27 mouse cellular contexts compared by ENCODE assay signal in genomic region chr6:86697903-86698302, GRCm38 (mm10). TPM values are rescaled to one million over a fixed set of nuclear protein-coding genes. Genes with fewer than 3 reads are reported as not detected.
A peak's percentile ranks its signal among the peaks of the same experiment; 100 is the strongest.
DNase-seq lines count a peak whose midpoint lies in the region; ATAC-seq and TF ChIP-seq lines count a peak whose summit lies in the region.
"Had no signal": no experiment of that assay in that cellular context is flagged by ENCODE, and none has a peak within 500 bp of the region (broad histone marks: within the 10 kb centered on the region; RNA-seq: fewer than 3 reads in every experiment).

No protein-coding gene starts in this region.

- peak; percentile 35 for DNase-seq in forebrain, embryonic 11.5 days (ENCODE audit: low spot score)
- no peak for DNase-seq in liver
- peak; percentile 26 for DNase-seq in liver, postnatal 0 days
- DNase-seq in cerebellum, postnatal 4 days (ENCODE audit: low spot score in 2 of 2) = no peak
- no peak for DNase-seq in ovary, adult 18-20 months (ENCODE audit: low spot score)
- DNase-seq: adrenal gland, postnatal 36 days; cerebellum, adult 18-20 months; cerebellum, adult 9-10 months; cerebellum, postnatal 14 days; gastrocnemius, postnatal 10 days; gastrocnemius, postnatal 36 days; heart, adult 2 months; heart, postnatal 14 days; heart, postnatal 4 days had no signal

- no peaks in the 10 kb centered on the region for H3K27me3 ChIP-seq in forebrain, embryonic 11.5 days (ENCODE audit: control insufficient read depth, insufficient read depth, low read length)
- no peaks in the 10 kb centered on the region for H3K27me3 ChIP-seq in forebrain, embryonic 16.5 days (replicated peaks; ENCODE audit: control insufficient read depth, insufficient read depth, low read length)
- no peaks in the 10 kb centered on the region for H3K27me3 ChIP-seq in liver, embryonic 12.5 days (replicated peaks)
- no peaks in the 10 kb centered on the region for H3K27me3 ChIP-seq in C2C12 (ENCODE audit: control insufficient read depth, insufficient read depth, insufficient read length)
- H3K27me3 ChIP-seq in liver, postnatal 0 days (ENCODE audit: insufficient read depth, low read length) = no peaks in the 10 kb centered on the region
- H3K27me3 ChIP-seq: CH12.LX; embryonic facial prominence, embryonic 12.5 days; embryonic facial prominence, embryonic 15.5 days; forebrain, embryonic 12.5 days; forebrain, embryonic 15.5 days; heart, embryonic 13.5 days; Patski had no signal

- no peak for TF ChIP-seq EP300 in liver, postnatal 0 days (IDR thresholded peaks at IDR 0.05; ENCODE audit: low read depth)

- no peaks in the 10 kb centered on the region for H3K9me3 ChIP-seq in forebrain, embryonic 11.5 days (ENCODE audit: control insufficient read depth, low read length)
- H3K9me3 ChIP-seq in forebrain, embryonic 16.5 days (ENCODE audit: control insufficient read depth, low read length) = no peaks in the 10 kb centered on the region
- H3K9me3 ChIP-seq in liver, embryonic 12.5 days (replicated peaks) = no peaks in the 10 kb centered on the region
- no peaks in the 10 kb centered on the region for H3K9me3 ChIP-seq in liver, postnatal 0 days (ENCODE audit: low read length)
- H3K9me3 ChIP-seq: embryonic facial prominence, embryonic 12.5 days; embryonic facial prominence, embryonic 15.5 days; forebrain, embryonic 12.5 days; forebrain, embryonic 15.5 days; G1E; heart, embryonic 10.5 days; heart, embryonic 13.5 days had no signal

- ATAC-seq in forebrain, embryonic 11.5 days (replicated peaks; ENCODE audit: low FRiP score) = no peak
- no peak for ATAC-seq in forebrain, embryonic 16.5 days
- ATAC-seq in liver, embryonic 12.5 days = 0 out of 2 replicates have a peak, but pooled peaks have one; percentile 21
- peak; percentile 63 for ATAC-seq in liver, postnatal 0 days
- ATAC-seq: forebrain, embryonic 15.5 days; Patski had no signal

- WGBS in forebrain, embryonic 11.5 days = 89% methylated on average over 6 of the region's 6 CpGs
- WGBS in forebrain, embryonic 16.5 days = 83% methylated on average over 6 of the region's 6 CpGs
- WGBS in liver, embryonic 12.5 days (ENCODE audit: insufficient replicate concordance) = 61% methylated on average over 6 of the region's 6 CpGs
- 71% methylated on average over 6 of the region's 6 CpGs for WGBS in liver, postnatal 0 days (ENCODE audit: insufficient replicate concordance)

- peaks cover 4% of the 10 kb centered on the region; the same call in 1 of the 2 replicates for H3K36me3 ChIP-seq in forebrain, embryonic 11.5 days (ENCODE audit: control insufficient read depth, insufficient read depth, low read length)
- H3K36me3 ChIP-seq in forebrain, embryonic 16.5 days (ENCODE audit: control insufficient read depth, insufficient read depth) = peaks cover 43% of the 10 kb centered on the region
- peaks cover 52% of the 10 kb centered on the region for H3K36me3 ChIP-seq in liver, embryonic 12.5 days
- H3K36me3 ChIP-seq in C2C12 (ENCODE audit: control insufficient read depth, insufficient read depth) = peaks cover 46% of the 10 kb centered on the region
- H3K36me3 ChIP-seq in liver, postnatal 0 days (replicated peaks; ENCODE audit: insufficient read depth, low read length) = peaks cover 34% of the 10 kb centered on the region

- no peak overlapping the region for H3K4me3 ChIP-seq in forebrain, embryonic 11.5 days (ENCODE audit: low read depth, low read length)
- no peak overlapping the region for H3K4me3 ChIP-seq in forebrain, embryonic 16.5 days (replicated peaks; ENCODE audit: low read length)
- no peak overlapping the region for H3K4me3 ChIP-seq in liver, embryonic 12.5 days
- no peak overlapping the region for H3K4me3 ChIP-seq in C2C12 (ENCODE audit: insufficient read depth, poor library complexity, severe bottlenecking)
- no peak overlapping the region for H3K4me3 ChIP-seq in liver, postnatal 0 days (ENCODE audit: low read depth, low read length)
- H3K4me3 ChIP-seq: embryonic facial prominence, embryonic 12.5 days; embryonic facial prominence, embryonic 15.5 days; forebrain, embryonic 12.5 days; forebrain, embryonic 15.5 days; heart, adult 2 months; heart, embryonic 10.5 days; heart, embryonic 13.5 days had no signal

- no peak overlapping the region for H3K27ac ChIP-seq in forebrain, embryonic 11.5 days (ENCODE audit: low read depth, low read length)
- no peak overlapping the region for H3K27ac ChIP-seq in forebrain, embryonic 16.5 days (ENCODE audit: low read length)
- H3K27ac ChIP-seq in liver, embryonic 12.5 days = no peak overlapping the region
- H3K27ac ChIP-seq in liver, postnatal 0 days (ENCODE audit: low read depth) = 0 out of 2 replicates have a peak overlapping the region, but pooled peaks have one; percentile 22
- H3K27ac ChIP-seq: embryonic facial prominence, embryonic 12.5 days; embryonic facial prominence, embryonic 15.5 days; forebrain, embryonic 12.5 days; forebrain, embryonic 15.5 days; heart, adult 2 months; heart, embryonic 10.5 days; heart, embryonic 13.5 days; hindbrain, embryonic 14.5 days had no signal

- H3K79me2 ChIP-seq in C2C12 (ENCODE audit: control insufficient read depth, insufficient read depth) = no peaks in the 10 kb centered on the region

- no peak overlapping the region for H3K9ac ChIP-seq in forebrain, embryonic 11.5 days (ENCODE audit: low read length)
- H3K9ac ChIP-seq in forebrain, embryonic 16.5 days (replicated peaks; ENCODE audit: low read depth, low read length) = no peak overlapping the region
- no peak overlapping the region for H3K9ac ChIP-seq in liver, embryonic 12.5 days
- no peak overlapping the region for H3K9ac ChIP-seq in liver, postnatal 0 days (replicated peaks)
- H3K9ac ChIP-seq: embryonic facial prominence, embryonic 12.5 days; embryonic facial prominence, embryonic 15.5 days; forebrain, embryonic 12.5 days; forebrain, embryonic 15.5 days; heart, embryonic 13.5 days; hindbrain, embryonic 14.5 days had no signal

- no peak overlapping the region for H3K4me2 ChIP-seq in forebrain, embryonic 11.5 days (ENCODE audit: low read depth, low read length, severe bottlenecking)
- no peak overlapping the region for H3K4me2 ChIP-seq in forebrain, embryonic 16.5 days (ENCODE audit: low read length)
- no peak overlapping the region for H3K4me2 ChIP-seq in liver, embryonic 12.5 days
- H3K4me2 ChIP-seq in liver, postnatal 0 days (ENCODE audit: low read depth, low read length) = no peak overlapping the region
- H3K4me2 ChIP-seq: embryonic facial prominence, embryonic 12.5 days; embryonic facial prominence, embryonic 15.5 days; forebrain, embryonic 12.5 days; forebrain, embryonic 15.5 days; heart, embryonic 13.5 days; hindbrain, embryonic 14.5 days had no signal

- TF ChIP-seq CTCF in C2C12 (IDR thresholded peaks at IDR 0.05; ENCODE audit: control insufficient read depth, insufficient read depth, insufficient read length) = no peak
- TF ChIP-seq CTCF in liver, postnatal 0 days (IDR thresholded peaks at IDR 0.05; ENCODE audit: low read depth) = no peak

- H3K4me1 ChIP-seq in forebrain, embryonic 11.5 days (replicated peaks; ENCODE audit: control insufficient read depth, insufficient read depth, low read length) = no peaks in the 10 kb centered on the region
- H3K4me1 ChIP-seq in forebrain, embryonic 16.5 days (replicated peaks; ENCODE audit: control insufficient read depth, insufficient read depth, low read length) = no peaks in the 10 kb centered on the region
- 0 out of 2 replicates have a peak, but pooled peaks cover 6% of the 10 kb centered on the region for H3K4me1 ChIP-seq in liver, embryonic 12.5 days
- H3K4me1 ChIP-seq in liver, postnatal 0 days (ENCODE audit: insufficient read depth) = peaks cover 9% of the 10 kb centered on the region; the same call in 1 of the 2 replicates
- H3K4me1 ChIP-seq: embryonic facial prominence, embryonic 12.5 days; embryonic facial prominence, embryonic 15.5 days; forebrain, embryonic 12.5 days; forebrain, embryonic 15.5 days; heart, embryonic 10.5 days; heart, embryonic 13.5 days had no signal

- no peaks in the 10 kb centered on the region for H3K79me3 ChIP-seq in C2C12 (ENCODE audit: low read depth)

- H3ac ChIP-seq in C2C12 (ENCODE audit: control insufficient read depth, insufficient read length, low read depth) = peak overlapping the region; percentile 23

TF ChIP-seq in C2C12, 6 proteins besides CTCF, POLR2A, EP300 and RAD21:
- TF ChIP-seq CEBPB (IDR thresholded peaks at IDR 0.05; ENCODE audit: low read depth) (no peak), FOSL1 (IDR thresholded peaks at IDR 0.05; ENCODE audit: insufficient read depth, low read length, poor library complexity, severe bottlenecking) (no peak), MAX (IDR thresholded peaks at IDR 0.05) (no peak), MYOD1 (IDR thresholded peaks at IDR 0.05; ENCODE audit: control insufficient read depth, insufficient read length, low read depth) (no peak), USF1 (IDR thresholded peaks at IDR 0.05; ENCODE audit: low read depth) (no peak), MYOG (IDR thresholded peaks at IDR 0.05; ENCODE audit: control insufficient read depth, extremely low read depth, insufficient read length) (no peak)

RNA-seq across cellular contexts. Expression of gene Snrnp27, which starts 13.6 kb away (rescaled TPM):
- 128 and 139 TPM in 2 replicates for polyA plus RNA-seq in forebrain, embryonic 11.5 days (2014; fragmentation: Nextera tagmentation; extraction: Ambion mirVana)
- polyA plus RNA-seq in forebrain, embryonic 16.5 days (2015; fragmentation: Nextera tagmentation; extraction: Ambion mirVana) = 103 and 106 TPM in 2 replicates
- 82.0 and 85.1 TPM in 2 replicates for polyA plus RNA-seq in liver, embryonic 12.5 days (2016; fragmentation: Nextera tagmentation; extraction: Ambion mirVana)
- polyA plus RNA-seq in C2C12 (2012; fragmentation: generic; extraction: Trizol) = 53.1 TPM
- 40.5 and 41.1 TPM in 2 replicates for polyA plus RNA-seq in liver, postnatal 0 days (2015; fragmentation: Nextera tagmentation; extraction: Ambion mirVana)

RNA-seq across cellular contexts. Expression of gene Mxd1, which starts 28.9 kb away (rescaled TPM):
- 16.8 and 17.5 TPM in 2 replicates for polyA plus RNA-seq in forebrain, embryonic 11.5 days (2014; fragmentation: Nextera tagmentation; extraction: Ambion mirVana)
- 21.6 and 23.2 TPM in 2 replicates for polyA plus RNA-seq in forebrain, embryonic 16.5 days (2015; fragmentation: Nextera tagmentation; extraction: Ambion mirVana)
- 35.1 and 39.7 TPM in 2 replicates for polyA plus RNA-seq in liver, embryonic 12.5 days (2016; fragmentation: Nextera tagmentation; extraction: Ambion mirVana)
- 1.1 TPM for polyA plus RNA-seq in C2C12 (2012; fragmentation: generic; extraction: Trizol)
- polyA plus RNA-seq in liver, postnatal 0 days (2015; fragmentation: Nextera tagmentation; extraction: Ambion mirVana) = 19.1 and 22.0 TPM in 2 replicates

RNA-seq across cellular contexts. Expression of gene Gmcl1, which starts 35.3 kb away (rescaled TPM):
- polyA plus RNA-seq in forebrain, embryonic 11.5 days (2014; fragmentation: Nextera tagmentation; extraction: Ambion mirVana) = 44.2 and 46.8 TPM in 2 replicates
- 41.9 and 47.2 TPM in 2 replicates for polyA plus RNA-seq in forebrain, embryonic 16.5 days (2015; fragmentation: Nextera tagmentation; extraction: Ambion mirVana)
- 17.5 and 17.8 TPM in 2 replicates for polyA plus RNA-seq in liver, embryonic 12.5 days (2016; fragmentation: Nextera tagmentation; extraction: Ambion mirVana)
- 6.6 TPM for polyA plus RNA-seq in C2C12 (2012; fragmentation: generic; extraction: Trizol)
- 5.0 and 6.0 TPM in 2 replicates for polyA plus RNA-seq in liver, postnatal 0 days (2015; fragmentation: Nextera tagmentation; extraction: Ambion mirVana)

Comparison
In these comparisons a context has a peak if more than half of its experiments do, and no peak if none do; other contexts are left out.
1. DNase-seq: peak in forebrain, embryonic 11.5 days (single experiment) and liver, postnatal 0 days (single experiment); none in liver (single experiment), cerebellum, postnatal 4 days (0 of 2) and ovary, adult 18-20 months (single experiment).
2. ATAC-seq: peak in liver, embryonic 12.5 days (single experiment) and liver, postnatal 0 days (single experiment); none in forebrain, embryonic 11.5 days (single experiment) and forebrain, embryonic 16.5 days (single experiment).